Mouse (Mus musculus) kidney, postnatal 0 days (tissue): Measurements from ENCODE around the gene Efcab6. TPM values are rescaled to one million over a fixed set of nuclear protein-coding genes. Genes with fewer than 3 reads are reported as not detected.
A peak's percentile ranks its signal among the peaks of the same experiment; 100 is the strongest.

Source experiments
- ATAC-seq: fragments of 200-750 bp; cut with Nextera tagmentation; replicated peaks from 2 replicates; pipeline ENCODE4 v1.8.0; 2017; ENCODE audit warnings: low read depth, moderate number of reproducible peaks, moderate TSS enrichment, moderate library complexity; ENCODE audit not compliant: low FRiP score
- DNase-seq: peaks from one replicate; pipeline ENCODE4 v3.0.0-alpha.2; 2016; ENCODE audit warnings: low spot score
- H3K27ac ChIP-seq: fragments of 300-500 bp; sonication (generic); 2 replicates; pipeline ENCODE4 v1.5.1; 2014; ENCODE audit warnings: mild to moderate bottlenecking
- H3K27me3 ChIP-seq: fragments of 300-500 bp; sonication (generic); 2 replicates; pipeline ENCODE4 v1.6.1; 2014; ENCODE audit warnings: low read length, mixed read lengths; ENCODE audit not compliant: insufficient read depth
- H3K36me3 ChIP-seq: fragments of 300-500 bp; sonication (generic); 2 replicates; pipeline ENCODE4 v1.6.1; 2014; ENCODE audit warnings: low read length, mixed read lengths; ENCODE audit not compliant: insufficient read depth
- H3K4me1 ChIP-seq: fragments of 300-500 bp; sonication (generic); replicated peaks from 2 replicates; pipeline ENCODE4 v1.6.1; 2014; ENCODE audit warnings: antibody characterized with exemption, low read length, mixed read lengths; ENCODE audit not compliant: insufficient read depth
- H3K4me2 ChIP-seq: fragments of 300-500 bp; sonication (generic); 2 replicates; pipeline ENCODE4 v1.6.1; 2014; ENCODE audit warnings: mild to moderate bottlenecking, low read length, moderate library complexity, mixed read lengths
- H3K4me3 ChIP-seq: fragments of 300-500 bp; sonication (generic); replicated peaks from 2 replicates; pipeline ENCODE4 v1.5.1; 2014; ENCODE audit warnings: low read depth, low read length
- H3K9ac ChIP-seq: fragments of 300-500 bp; sonication (generic); 2 replicates; pipeline ENCODE4 v1.6.1; 2014; ENCODE audit warnings: low read depth, low read length
- H3K9me3 ChIP-seq: fragments of 300-500 bp; sonication (generic); replicated peaks from 2 replicates; pipeline ENCODE4 v1.6.1; 2016; ENCODE audit warnings: low read length, inconsistent platforms, mixed read lengths
- CTCF ChIP-seq: IDR thresholded peaks from 2 replicates; pipeline ENCODE4 v1.5.1; 2016; ENCODE audit warnings: antibody characterized with exemption, low read depth, mild to moderate bottlenecking, moderate library complexity
- WGBS: fragments of 180-500 bp; shearing (Covaris S2); extraction: QIAGEN DNeasy Blood & Tissue Kit; methylation state at CpG from one replicate; pipeline ENCODE4 v1.1.7; 2014; 5-methylcytosine and 5-hydroxymethylcytosine counted together
- polyA plus RNA-seq: library from polyadenylated mRNA; unstranded; fragments of >200 nt; fragmentation: Nextera tagmentation; extraction: Ambion mirVana; gene quantifications from 2 replicates; pipeline ENCODE4 v1.2.1, GENCODE M21; 2015

Gene Efcab6
- polyA plus RNA-seq, 1 experiment from 2014 or later: 0.63 TPM

- Histone ChIP-seq H3K36me3 (no peaks in the 10 kb centered on the region), H3K27me3 (peaks cover 10% of the 10 kb centered on the region; the same call in 1 of the 2 replicates), H3K4me1 (no peaks in the 10 kb centered on the region), H3K9ac (no peak overlapping the region), H3K4me3 (no peak overlapping the region), H3K27ac (no peak overlapping the region), H3K4me2 (no peak overlapping the region), H3K9me3 (no peaks in the 10 kb centered on the region)
- TF ChIP-seq CTCF: no peak
- WGBS: 66% methylated on average over 17 of the region's 17 CpGs
- DNase-seq (no peak), ATAC-seq (no peak)
These were observed 12.0 kb upstream of the Efcab6 start for GRCm38 (mm10) chr15:84077151-84077550.

GRCm38 (mm10) chr15:84074705-84075185 lies 9.6 kb upstream of the Efcab6 start:
- no peak overlapping the region for H3K9ac ChIP-seq
- no peak overlapping the region for H3K4me2 ChIP-seq
- H3K36me3 ChIP-seq: no peaks in the 10 kb centered on the region
- TF ChIP-seq CTCF: no peak
- no peaks in the 10 kb centered on the region for H3K4me1 ChIP-seq
- no peaks in the 10 kb centered on the region for H3K9me3 ChIP-seq
- no peak for ATAC-seq
- DNase-seq: no peak
- 20% methylated on average over 17 of the region's 17 CpGs for WGBS
- no peak overlapping the region for H3K27ac ChIP-seq
- H3K27me3 ChIP-seq: peaks cover 19% of the 10 kb centered on the region
- no peak overlapping the region for H3K4me3 ChIP-seq

GRCm38 (mm10) chr15:84073911-84074704 lies 8.9 kb upstream of the Efcab6 start:
- peaks cover 21% of the 10 kb centered on the region for H3K27me3 ChIP-seq
- peak; percentile 85 for TF ChIP-seq CTCF
- no peak overlapping the region for H3K27ac ChIP-seq
- no peak overlapping the region for H3K4me3 ChIP-seq
- 12% methylated on average over 13 of the region's 15 CpGs for WGBS
- DNase-seq (peak; percentile 67), ATAC-seq (0 out of 2 replicates have a peak, but pooled peaks have one; percentile 34)
- H3K4me1 ChIP-seq: no peaks in the 10 kb centered on the region
- no peak overlapping the region for H3K9ac ChIP-seq
- H3K9me3 ChIP-seq: no peaks in the 10 kb centered on the region
- no peak overlapping the region for H3K4me2 ChIP-seq
- H3K36me3 ChIP-seq: no peaks in the 10 kb centered on the region

- Histone ChIP-seq H3K9ac (no peak overlapping the region), H3K4me3 (no peak overlapping the region), H3K27me3 (peaks cover 31% of the 10 kb centered on the region), H3K36me3 (no peaks in the 10 kb centered on the region), H3K4me1 (no peaks in the 10 kb centered on the region), H3K4me2 (no peak overlapping the region), H3K9me3 (no peaks in the 10 kb centered on the region), H3K27ac (no peak overlapping the region)
- ATAC-seq (no peak), DNase-seq (no peak)
- WGBS: 20% methylated on average over 8 of the region's 8 CpGs
- TF ChIP-seq CTCF: no peak
These were observed 7.9 kb upstream of the Efcab6 start for GRCm38 (mm10) chr15:84073058-84073457.

- H3K4me1 ChIP-seq: no peaks in the 10 kb centered on the region
- no peak overlapping the region for H3K9ac ChIP-seq
- H3K27me3 ChIP-seq: peaks cover 34% of the 10 kb centered on the region
- WGBS: 34% methylated on average over 7 of the region's 7 CpGs
- no peak overlapping the region for H3K27ac ChIP-seq
- no peaks in the 10 kb centered on the region for H3K9me3 ChIP-seq
- H3K4me3 ChIP-seq: no peak overlapping the region
- ATAC-seq (no peak), DNase-seq (peak; percentile 63)
- peak; percentile 63 for TF ChIP-seq CTCF
- no peaks in the 10 kb centered on the region for H3K36me3 ChIP-seq
- no peak overlapping the region for H3K4me2 ChIP-seq
These were observed 7.0 kb upstream of the Efcab6 start for GRCm38 (mm10) chr15:84072226-84072625.

GRCm38 (mm10) chr15:84070116-84070676 lies 5.0 kb upstream of the Efcab6 start:
- 2% methylated on average over 13 of the region's 13 CpGs for WGBS
- Histone ChIP-seq H3K4me3 (no peak overlapping the region), H3K9ac (no peak overlapping the region), H3K36me3 (no peaks in the 10 kb centered on the region), H3K4me1 (no peaks in the 10 kb centered on the region), H3K4me2 (peak overlapping the region; percentile 3; the same call in 1 of the 2 replicates), H3K27ac (no peak overlapping the region), H3K27me3 (peaks cover 30% of the 10 kb centered on the region), H3K9me3 (no peaks in the 10 kb centered on the region)
- DNase-seq (peak; percentile 50), ATAC-seq (no peak)
- TF ChIP-seq CTCF: no peak
